Mouse (Mus musculus): ENCODE results near the gene Npcd.
"Not testable (repeated sequence)": the region's sequence is repeated elsewhere in the genome, so short reads cannot be mapped to it uniquely, and the experiment has no call there.

Npcd gene

DNA sequence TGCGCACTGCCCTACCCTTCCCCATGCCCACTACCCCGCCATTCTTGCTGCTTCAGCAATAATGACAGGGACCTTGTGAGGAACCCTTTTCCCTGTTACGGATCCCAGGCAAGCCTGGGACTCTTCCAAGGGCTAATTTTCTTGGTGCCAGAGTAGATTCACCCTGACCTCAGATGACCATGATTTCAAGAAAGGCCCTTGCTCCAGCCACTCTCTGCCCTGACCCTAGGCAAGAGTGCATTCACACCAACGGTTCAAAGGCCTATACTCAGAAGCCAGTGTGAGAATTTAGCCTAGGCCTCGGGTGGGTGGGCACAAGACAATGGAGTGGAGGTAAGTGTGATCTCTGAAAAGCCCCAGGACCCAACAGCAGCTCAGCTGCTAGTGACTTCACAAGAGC lies 4.6 kb downstream of the Npcd start:
- DNase-seq = no peak

DNA sequence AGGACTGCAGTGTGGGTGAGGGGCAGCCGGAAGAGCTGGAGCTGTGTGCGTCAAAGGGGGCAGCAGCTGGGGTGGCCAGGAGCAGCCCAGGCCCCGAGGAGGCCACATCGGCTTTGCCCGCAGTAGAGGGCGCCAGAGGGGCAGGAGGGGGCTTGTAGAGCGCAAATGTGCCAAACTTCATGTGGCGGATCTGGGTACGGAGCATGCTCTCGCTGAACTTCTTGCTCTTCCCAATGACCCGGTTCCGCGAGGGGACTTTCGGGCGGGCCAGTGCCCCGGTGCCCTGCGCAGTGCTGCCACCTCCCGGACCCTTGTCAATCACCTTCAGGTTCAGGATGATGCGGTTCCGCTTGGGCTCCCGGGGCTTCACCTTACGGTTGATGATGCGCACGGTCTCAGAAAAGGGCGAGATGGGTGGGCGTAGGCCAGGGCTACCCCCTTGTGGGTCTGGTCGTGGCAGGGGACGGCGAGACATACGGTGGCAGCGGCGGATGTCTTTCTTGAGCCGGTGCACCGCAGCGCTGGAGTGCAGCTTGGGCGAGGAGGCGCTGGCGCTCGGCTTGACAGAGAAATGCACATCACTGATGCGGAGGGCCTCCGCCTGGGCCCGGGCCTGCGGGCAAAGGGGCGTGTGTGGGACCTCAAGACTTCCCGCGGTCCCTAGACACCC lies 5.5 kb downstream of the Npcd start:
- DNase-seq = no peak

DNA sequence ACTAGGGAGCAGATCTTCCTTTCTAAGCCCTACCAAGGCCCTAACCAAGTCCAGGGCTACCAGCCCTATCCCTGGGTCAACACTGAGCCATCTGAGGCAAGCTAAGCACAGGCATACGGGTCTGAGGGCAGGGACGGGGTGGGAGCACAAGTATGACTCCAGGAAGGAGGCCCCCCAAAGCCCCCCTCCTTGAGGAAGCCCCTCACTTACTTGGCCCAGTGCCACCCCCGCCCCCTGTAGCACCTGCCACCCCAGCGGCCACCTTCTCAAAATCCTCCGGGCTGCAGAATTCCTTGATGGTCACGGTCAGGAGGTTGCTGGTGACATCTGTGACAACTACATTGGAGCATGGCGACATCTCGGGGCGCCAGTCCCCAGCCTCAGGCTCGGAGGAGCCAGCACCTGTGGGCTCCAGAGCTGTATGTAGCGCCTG lies 6.2 kb downstream of the Npcd start:
- DNase-seq = no peak

DNA sequence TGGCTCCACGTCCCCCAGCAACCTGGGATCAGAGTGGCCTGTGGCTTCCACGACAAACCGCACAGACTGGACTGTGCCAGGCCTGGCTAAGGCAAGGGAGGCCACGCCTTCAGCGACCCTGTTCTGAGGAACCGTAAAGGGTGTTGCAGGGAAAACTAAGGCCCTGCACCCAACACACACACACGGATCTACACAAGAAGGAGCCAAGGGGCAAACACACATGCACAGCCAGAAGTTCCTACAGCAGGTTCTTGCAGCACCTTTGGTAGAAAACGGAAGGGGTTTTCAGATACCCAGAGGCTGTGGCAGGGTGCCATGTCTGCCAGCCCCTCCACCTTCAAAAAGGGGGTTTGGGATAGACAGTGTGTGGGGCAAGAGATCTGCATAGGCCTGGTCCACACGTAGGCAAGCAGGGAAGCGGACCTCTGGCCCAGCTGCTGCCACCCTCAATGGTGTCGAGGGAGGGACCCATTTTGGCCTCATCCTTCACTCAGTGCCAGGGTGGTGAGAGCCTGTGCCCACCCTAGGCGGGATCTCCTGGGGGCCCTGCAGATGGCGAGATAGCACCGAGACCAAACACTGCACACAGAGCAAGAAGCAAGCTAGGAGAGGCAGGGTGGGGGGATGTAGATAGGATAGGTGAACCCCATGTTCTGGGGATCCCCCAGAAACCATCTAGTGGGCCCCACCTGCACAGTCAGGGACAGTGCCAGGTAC lies 6.8 kb downstream of the Npcd start:
- DNase-seq = no peak

DNA sequence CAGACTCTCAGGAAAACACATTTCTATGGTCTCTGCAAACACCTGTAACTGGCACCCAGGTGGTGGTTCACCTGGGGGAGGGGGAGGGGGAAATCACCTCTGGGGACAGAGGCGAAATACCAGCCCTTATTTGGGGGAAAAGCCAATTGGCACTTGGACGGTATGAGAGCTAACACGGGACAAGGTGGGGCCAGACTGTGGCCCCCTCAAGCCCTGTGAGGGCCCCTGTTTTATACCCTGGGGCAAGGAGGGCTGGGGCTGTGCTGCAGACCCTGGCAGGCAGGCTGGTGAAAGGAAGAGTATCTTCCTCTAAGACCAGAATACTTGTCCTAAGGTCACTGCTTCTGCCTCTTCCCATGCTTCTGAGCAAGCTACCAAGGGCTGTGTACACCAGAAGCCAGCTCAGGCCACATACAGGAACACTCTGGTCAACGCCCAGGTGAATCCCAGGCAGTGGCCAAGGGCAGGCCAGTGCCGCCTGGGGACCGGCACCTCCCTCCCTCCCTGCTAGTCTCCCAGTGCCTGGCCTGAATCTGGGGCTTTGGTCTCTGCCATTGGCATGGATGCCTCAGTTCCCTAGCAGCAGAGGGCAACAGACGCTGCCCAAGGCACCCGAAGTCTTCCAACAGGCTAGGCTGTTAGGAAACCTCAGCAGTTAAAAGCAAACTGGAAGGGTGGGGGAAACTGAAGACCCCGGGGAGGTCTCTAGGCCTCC lies 7.7 kb downstream of the Npcd start:
- no peak for DNase-seq

DNA sequence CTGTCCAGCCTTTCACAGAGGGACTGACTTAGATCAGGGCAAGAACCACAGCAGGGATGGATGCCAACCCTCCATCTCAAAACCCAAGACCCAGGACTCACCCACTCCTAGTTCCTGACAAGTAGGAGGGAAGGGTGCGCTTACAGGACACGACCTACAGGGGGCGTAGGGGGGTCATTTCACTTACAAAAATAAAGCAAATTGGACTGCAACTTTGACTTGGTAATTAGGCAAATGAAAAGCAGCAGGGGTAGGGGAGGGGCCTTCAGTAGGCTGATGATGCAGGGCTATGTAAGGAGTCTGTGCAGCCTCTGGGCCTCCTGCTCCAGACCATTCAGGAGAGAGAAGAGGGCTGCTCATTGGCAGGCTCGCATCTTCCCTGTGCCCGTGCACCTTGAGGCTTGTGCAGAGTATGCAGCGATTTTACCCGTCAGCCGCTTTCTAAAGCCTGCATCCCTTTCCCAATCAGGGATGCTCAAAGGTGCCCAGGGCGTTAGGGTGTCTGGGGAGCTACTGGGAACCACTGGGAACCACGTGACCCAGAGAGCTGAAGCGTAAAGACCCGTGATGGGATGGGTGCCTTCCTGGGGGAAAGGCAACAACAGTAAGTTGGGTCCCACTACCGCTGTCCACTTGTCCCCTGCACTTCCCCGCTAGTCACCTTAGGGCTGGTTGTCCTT lies 8.8 kb downstream of the Npcd start:
- DNase-seq = no peak

DNA sequence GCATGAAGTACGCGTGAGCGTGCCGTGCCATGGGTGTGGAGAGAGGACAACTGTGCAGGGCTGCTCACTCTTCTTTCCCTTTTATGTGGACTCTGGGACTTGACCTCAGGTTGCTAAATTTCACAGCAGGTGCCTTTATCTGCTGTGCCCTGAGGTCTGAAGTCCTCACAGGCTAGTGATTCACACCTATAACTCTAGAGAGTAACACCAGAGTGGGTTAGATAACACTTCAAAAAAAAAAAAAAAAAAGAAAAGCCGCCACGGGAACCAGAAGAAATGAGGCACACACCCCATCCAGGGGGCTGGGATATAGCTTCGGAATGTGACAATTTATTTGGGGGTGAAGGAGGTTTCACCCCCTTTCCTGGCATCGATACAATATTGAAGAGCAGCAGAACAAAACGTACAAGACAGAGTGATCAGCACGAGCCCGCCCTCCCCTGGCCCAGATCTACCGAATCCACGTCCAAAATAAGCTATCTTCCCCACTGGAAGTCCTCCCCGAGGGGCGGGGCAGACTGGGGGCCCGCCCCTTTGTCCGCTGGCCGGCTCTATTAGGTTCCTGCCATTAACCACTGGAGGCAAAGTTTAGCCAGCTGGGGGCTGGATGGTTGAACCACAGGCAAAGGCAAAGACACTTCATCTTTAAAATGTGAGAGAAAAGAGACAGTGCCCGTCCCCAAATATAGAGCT lies 10.3 kb downstream of the Npcd start:
- DNase-seq = peak; percentile 51 to 59

DNA sequence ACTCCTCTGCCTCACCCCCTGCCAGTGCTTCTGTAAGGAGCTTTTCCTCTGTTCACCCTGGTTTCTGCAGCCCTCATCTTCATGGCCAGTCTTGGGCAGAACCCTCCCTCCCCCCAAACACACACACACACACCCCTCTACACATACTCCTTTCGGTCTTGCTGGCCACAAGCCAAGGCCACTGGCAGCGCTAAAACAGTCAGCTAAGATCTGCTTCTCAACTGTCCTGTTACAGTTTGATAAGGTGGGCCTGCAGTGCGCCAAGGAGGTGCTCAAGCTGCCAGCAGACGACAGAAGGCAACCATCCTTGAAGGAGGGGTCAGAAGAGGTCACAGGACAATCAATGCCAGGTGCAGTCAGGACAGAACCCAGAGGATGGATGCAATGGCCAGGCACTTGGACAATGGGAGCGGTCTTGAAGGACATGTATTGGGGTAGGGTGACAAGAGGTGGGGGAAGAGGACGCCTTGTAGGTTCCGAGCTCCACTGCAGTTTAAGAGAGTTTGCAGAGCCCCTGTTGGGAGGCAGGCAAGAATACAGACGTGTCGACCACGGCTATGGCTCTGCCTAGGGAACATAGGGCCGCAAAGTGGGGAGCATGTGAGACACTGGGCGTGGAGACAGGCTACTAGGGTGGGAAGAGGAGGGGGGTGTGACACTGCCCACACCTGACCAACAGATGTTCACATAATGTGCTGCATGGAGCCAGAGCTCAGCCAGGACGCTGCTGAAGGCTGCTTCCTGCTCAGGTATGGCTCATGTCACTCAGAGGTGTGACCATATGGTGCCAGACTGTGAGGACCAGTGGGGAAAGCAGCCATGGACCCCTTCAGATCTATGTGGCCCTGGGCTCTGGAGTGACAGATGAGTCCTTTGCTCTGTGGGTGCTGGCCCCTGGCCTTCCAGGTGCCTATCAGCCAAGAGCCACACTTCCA lies 11.5 kb downstream of the Npcd start:
- DNase-seq = no peak

DNA sequence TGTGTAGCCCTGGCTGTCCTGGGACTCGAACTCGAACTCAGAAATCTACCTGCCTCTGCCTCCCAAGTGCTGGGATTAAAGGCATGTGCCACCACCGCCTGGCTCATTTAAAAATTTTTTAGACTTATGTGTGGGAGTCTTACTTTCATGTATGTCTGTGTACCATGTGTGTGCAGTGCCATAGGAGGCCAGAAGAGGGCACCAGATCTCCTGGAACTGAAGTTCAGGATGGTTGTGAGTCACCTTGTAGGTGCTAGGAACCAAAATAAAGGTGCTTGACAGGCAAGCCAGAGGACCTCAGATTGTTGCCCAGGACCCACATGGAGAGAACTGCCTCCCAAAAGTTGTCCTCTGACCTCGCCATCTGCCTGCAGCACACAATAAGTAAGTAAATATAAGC lies 15.7 kb downstream of the Npcd start:
- no peak for DNase-seq

DNA sequence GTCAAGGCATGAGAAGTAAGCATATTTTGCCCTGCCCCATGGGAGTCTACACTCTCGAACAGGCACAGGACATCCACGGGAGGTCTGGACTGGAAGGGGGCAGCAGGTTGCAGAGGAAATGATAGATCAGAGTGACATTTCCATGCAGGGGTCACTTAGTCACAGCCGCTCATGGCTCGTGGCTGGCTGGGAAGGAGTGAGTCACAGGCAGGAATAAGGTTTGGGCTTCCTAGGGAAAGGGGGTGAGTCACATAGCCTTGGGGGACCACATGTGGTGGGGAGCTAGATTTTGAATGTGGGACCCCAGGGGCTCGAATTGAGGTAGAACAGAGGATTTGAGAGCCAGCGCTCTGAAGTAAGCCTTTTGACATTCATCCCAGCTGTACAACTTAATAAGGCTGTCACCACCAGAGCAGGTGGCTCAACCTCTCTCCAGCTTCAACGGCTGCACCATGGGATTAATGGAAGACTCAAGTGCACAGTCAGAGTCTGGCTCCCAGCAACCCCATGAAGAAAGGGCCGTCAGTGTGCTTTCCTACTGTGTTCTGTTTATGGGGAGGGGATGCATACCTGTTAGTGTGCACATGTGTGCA lies 20.3 kb downstream of the Npcd start:
- DNase-seq = no peak

DNA sequence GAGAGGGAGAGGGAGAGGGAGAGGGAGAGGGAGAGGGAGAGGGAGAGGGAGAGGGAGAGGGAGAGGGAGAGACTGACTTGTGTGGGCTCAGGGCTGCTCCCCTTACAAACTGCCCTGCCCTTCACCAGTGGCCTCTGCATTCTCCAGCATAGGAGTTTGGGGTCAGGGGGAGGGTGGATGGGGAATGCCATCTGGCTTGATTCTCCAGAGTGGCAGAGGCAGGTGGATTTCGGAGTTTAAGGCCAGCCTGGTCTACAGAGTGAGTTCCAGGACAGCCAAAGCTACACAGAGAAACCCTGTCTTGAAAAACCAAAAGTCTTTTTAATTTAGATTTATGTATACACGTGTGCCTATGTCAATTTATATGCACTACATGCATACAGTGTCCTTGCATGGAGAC lies 21.2 kb downstream of the Npcd start:
- not testable (repeated sequence) for DNase-seq

DNA sequence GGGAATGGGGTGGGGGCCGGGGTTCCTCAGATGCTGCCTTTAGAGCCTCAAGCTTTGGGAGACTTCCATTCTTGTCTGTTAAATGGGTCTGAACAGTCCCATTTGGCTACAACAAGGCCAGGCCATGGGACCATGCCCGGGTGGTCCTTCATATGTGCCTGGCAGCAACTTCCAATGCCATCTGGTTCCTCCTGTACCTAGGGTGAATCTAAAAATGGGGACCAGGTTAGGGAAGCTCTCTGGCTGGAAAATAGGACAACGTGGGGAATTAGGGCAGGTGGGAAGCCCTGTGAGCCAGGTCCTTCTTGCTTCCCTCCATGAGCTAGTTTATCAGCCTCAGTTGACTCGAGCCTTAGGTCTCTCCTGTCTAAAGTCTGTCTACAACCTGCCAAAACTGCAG lies 23.0 kb downstream of the Npcd start:
- DNase-seq = no peak

DNA sequence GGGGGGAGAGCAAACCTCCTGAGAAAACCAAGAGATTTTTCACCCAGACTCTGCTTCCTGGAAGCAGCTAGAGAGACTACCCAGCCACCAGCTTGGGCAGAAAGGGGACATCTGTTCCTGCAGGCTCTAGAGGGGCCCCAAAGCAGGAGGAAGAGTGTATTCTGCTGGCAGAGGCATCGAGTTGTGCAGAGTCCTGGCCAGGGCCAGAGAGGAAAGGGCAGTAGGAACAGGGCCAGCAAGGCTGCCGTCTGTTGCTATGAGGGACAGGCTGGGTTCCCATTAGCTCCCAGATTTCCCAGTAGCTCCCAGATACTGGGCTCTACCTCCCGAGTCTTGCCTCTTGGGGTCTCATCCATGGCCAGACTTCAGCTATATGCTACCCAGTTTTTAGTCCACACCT lies 24.0 kb downstream of the Npcd start:
- DNase-seq = no peak

DNA sequence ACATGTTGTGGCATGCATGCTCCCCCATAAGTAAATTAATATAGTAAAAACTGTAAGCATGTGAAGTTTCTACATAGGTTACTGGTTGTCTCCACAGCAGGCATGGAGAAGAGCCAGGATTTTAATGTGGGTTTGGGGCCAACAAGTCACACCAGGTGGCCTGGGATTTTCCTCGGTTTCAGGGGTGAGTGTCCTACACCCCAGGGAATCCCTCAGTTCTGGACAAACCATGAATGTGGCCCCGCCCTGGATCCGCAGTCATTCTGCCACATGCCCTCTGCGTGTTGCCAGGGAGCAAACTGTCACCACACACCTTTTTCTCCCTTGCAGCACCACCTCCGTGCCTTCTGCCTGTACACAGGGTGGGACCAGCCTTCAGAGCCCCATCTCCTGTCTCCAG lies 25.4 kb downstream of the Npcd start:
- DNase-seq = no peak

DNA sequence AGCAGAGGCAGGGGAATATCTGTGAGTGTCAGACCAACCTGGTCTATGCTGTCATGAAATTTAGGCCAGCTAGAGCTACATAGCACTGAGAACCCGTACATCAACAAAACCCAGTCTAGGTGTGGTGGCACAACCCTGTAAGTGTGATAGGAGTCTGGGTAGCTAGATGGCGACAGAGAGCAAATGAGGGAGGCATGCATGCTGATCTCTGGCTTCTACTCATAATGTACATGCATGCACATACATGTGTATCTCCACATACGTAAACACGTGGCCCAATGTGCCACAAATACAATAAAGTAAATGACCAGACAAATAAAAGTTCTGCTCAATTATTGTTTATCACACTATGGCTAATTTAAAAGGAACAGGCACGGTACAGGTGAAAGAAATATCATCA lies 25.9 kb downstream of the Npcd start:
- peak in 1 of 2 experiments; percentile 49 for DNase-seq

DNA sequence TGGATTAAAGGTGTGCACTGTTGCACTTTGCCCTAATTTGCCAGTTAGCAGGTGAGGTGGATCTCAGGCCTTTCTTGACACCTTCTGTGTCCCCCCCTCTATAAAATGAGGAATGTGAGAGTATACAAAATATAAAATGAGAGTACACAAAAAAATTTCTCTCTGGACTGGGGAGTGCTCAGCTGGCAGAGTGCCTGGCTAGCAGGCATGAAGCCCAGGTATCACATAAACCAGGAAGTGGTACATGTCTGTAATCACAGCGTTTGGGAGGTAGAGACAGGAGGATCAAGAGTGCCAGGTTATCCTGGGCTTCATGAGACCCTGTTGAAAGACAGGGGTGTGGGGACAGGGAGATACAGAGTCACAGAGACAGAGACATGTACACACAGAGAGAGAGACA lies 27.0 kb downstream of the Npcd start:
- DNase-seq = no peak

DNA sequence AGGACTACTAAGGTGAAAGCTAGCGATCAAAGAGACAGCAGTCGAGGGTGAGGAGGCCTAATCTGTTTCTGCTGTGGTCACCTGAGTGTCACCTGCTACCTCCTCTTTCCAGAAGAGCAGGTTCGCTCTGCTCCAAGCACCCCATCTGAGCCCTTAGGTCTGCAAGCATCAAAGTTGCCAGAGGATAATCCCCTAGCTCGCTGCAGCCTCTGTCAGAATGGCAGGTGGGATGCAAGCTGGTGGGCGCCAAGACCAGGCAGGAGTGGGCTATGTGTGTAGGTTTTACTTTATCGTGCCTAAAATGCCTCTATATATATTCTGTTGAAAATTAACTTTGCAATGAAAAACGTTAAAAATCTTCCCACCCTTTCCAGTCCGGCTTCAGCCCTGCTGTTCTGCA lies 28.8 kb downstream of the Npcd start:
- DNase-seq = no peak

DNA sequence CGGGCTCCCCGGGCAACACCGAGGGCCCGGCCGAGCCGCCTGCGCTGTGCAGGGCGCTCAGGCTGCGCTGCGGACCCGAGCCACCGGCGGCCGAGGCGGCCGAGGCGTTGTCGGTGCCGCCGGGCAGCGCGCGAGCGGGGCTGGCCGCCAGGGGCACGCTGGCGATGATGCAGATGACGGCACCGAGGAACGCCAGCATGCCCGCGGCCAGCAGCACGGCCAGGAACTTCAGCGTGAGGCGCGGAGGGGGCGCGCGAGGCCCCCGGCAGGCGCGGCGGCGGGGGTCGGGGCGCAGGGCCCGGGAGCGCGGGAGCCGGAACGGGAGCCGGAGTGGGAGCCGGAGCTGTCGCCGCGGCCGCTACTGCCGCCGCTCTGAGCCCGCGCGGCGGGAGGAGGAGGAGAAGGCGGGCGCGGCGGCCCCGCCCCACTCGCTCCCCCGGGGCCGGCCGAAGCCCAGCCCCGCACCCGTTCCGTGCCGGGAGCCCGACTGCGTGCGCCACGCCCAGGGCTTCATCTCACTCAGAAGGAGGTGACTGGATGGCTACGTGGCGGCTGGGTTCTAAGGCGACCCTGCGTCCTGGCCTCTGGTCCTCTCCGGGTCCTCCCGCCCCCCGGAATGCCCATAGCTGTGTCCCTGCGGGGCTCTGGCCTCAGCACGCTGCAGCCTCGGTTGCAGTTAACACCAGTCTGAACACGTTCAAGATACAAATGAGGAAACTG lies 29.5 kb downstream of the Npcd start, which contains the start of gene Nptxr:
Gene Nptxr (minus strand): TSS at position 415 of the 720 bp plus-strand sequence.
- DNase-seq = peak; percentile 38 to 51

DNA sequence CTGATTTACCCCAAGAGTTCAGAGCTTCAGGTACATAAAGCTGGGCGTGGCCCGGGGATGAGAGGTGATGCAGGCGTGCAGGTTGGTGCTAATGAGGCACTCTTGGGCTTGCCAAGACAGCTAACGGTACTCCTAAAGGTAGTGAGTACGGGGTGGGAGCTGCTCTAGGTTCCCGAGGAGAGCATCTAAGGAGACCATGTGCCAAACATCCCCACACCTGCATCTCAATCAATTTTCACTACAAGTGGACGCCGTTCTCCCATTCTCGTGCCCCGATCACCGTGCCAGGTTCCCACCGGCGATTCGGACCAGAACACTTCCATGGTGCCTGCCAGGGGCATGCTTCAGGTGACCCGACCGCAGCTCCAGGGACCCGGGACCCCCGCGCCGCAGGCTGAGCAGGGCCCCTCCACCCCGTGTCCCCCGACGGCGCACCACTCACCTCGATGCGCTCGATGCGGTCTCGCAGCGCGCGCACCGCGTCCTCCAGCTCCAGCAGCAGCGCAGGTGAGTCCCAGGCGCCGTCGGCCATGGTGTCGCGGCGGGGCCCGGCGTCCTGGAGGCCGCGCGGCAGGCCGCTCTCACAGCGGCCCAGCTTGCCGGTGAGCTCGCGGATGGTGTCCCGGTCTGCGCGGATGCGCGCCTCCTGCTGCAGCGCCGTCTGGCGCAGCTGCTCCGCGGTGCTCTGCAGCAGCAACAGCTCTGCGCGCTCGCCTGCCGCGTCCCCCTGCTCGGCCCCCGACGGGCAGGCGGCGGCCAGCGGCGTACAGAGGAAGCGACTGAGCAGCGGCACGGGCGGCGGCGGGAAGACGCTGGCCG lies 30.3 kb downstream of the Npcd start:
- no peak for DNase-seq

DNA sequence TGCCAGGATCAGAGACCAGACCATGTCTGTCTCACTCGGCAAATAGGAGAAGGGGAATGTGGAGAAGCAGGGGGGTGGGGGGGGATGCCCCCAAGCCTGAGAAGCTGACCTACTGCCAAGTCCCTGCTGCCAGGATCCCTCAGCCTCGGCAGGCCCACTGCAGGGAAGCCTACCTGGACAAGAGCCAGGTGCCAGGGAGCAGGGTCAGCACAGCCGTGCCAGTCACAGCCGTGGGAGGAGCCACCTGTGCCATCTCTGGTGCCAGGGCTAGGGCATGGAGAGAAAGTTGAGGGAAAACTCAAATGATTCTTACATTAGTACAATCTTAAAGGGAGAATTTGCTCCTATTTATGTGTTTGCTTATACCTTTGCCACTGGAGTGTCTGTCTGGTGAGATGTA lies 31.7 kb downstream of the Npcd start:
- no peak for DNase-seq
